Mouse (Mus musculus): Measurements from ENCODE around the gene Ptgis.
A peak's percentile ranks its signal among the peaks of the same experiment; 100 is the strongest.
"Not testable (repeated sequence)": the region's sequence is repeated elsewhere in the genome, so short reads cannot be mapped to it uniquely, and the experiment has no call there.

Gene Ptgis

DNA sequence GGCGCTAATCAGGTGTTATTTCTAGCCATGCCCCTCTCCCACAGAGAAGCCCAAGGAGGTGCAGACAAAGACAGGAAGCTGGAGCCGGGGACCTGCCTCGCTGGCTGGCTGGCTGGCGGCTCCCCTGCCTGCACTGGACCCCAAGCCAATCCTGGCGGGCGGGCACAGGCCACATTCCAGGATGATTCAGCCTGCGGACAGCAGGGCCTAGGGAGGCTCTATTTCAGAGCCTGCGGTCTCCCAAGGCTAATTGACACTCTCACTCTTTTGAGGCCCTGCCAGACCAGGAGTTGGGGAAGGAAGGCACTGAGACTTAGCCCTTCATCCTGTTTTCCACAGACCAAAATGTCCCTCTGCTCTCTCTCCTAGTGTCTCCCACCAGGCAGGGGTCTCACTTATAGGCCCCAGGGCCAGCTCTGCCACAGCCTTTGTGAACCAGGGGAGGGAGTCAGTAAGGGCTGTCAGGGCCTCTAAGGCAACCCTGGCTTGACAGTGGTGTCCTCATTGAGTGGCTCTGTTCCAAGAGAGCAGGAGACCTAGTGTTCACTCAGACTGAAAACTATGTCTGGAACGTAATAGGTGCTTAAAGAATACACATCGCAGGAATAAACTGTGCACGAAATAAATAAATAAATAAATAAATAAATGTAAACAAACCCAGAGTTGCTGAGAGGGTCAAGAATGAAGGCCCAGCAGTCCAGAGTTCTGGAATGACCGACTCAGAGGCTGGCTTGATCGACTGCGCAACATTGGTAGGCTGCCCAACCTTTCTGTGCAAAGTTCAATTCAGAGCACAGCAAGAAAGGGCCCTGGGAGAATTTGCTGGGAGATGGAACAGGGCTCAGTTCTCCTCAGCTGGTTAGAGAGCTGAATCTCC is 8.0 kb downstream of the Ptgis start:
- no peak for DNase-seq (ENCODE audit: low spot score in 2 of 2)

DNA sequence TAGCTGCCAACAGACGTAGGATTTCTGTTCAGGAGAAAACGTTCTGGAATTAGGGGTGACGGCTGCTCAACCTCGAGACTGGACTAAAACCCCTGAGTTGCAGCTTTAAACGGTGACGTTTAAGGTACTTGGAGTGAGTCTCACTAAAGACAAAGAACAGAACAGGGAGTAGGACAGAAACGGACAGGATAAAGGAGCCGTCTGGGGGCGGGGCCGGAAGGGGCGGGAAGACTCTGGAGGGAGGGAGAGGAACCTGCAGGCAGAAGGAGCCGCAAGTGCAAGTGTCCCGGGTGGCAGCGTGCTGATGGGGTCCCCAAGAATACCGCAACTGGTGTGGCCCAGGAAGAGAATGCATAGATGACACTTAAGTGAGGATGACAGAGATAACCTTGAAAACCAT is 9.8 kb downstream of the Ptgis start:
- no peak for DNase-seq (ENCODE audit: low spot score in 2 of 2)

DNA sequence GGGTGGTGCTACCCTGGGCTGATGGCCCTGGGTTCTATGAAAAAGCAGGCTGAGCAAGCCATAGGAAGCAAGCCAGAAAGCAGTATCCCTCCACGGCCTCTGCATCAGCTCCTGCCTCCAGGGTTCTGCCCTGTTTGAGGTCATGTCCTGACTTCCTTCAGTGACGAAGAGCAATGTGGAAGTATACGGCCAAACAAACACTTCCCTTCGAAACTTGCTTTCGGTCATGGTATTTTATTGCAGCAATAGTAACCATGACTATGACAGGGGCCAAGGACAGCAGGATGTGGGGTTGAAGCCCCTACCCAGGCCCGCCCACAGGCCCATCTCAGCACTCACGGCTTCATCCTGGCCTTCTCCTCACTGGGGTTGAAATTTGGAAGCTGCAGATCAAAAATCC is 15.5 kb downstream of the Ptgis start:
- no peak for DNase-seq (ENCODE audit: low spot score in 2 of 2)

DNA sequence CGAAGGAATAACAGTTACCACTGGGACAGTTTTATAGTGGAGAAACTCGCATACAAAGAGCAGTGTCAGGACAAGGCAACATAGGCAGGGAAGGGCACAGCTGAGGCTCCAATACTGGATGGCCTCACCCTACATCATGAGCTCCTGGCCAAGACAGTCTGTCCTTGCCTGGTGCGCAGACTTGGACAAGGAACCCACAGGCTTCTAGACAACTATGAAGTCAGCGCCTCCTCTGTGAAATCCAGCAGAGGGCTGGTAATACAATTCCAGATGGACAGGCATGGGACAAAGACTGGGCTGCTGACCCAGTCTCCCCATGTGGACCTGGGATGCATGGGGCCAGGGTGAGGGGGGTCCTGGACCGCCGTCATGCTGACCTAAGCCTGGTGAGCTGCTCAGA is 16.2 kb downstream of the Ptgis start:
- no peak for DNase-seq (ENCODE audit: low spot score in 2 of 2)

DNA sequence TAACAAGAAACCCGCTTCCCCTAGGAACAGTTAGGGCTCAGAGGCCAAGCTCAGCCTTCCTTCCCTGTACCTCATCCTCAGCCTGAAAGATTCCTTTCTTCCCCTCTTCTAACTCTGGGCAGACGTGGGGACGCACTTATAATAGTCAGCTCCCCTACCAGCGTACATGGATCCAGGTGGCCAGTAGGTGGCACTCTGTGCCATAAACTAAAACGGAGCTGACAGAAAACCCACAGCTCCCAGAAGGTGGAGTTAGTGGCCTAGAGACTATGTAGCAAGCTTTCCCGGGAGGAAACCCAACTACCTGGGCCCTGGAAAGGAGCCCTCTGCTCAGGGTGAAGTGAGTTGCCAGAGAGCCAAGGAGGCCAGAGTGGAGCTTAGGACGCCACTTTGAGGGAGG is 18.3 kb downstream of the Ptgis start:
- peak; percentile 28 to 71 for DNase-seq (ENCODE audit: low spot score in 2 of 2)

GRCm38 (mm10) chr2:167221159-167221845 is 19.1 kb downstream of the Ptgis start:
- DNase-seq (ENCODE audit: low spot score in 2 of 2): no peak

DNA sequence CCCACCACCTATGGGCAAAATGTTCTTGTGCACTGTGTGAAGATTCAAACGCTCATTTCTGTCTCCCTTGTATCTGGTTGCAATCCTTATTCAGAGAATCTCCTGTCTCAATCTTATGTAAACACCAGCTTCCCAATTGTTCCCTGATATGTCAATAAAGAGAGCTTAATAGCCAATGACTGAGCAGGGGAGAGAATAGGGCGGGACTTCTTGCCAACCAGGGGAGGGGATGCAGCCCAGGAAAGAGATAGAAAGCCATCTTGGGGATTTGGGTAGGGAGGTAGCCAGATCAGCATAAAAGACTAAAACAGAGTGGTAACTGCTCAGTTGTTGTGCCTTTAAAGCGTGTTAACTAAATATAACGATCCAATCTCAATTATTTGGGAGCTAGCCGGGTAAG is 19.7 kb downstream of the Ptgis start:
- DNase-seq (ENCODE audit: low spot score in 2 of 2): no peak

DNA sequence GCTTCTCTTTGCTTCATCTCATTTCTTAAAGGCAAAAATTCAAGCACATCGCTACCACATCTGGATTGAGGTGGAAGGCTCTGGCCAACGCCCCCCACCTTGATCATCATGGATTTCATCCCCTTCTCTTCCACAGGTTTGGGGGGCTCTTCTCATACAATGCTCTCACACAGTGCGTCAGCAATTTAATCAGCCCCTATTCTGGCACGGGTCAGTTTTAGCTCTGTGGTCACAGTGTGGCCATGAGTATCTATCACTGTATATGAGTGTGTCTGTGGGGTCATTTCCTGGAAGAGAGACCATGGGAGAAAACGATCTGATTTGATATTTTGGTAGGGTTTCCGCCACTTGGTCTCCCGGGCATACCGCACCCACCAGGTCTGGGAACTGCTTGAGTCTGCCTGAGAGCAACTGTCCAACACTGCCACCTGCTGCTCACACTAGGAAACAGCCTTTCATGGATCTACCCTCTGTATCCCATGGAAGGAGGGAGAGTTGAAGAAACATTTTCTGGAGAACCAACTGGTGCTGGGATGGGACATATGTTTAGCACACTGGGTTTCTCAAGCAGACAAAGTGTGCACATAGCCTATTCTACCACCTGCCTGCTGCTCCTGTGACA is 21.1 kb downstream of the Ptgis start:
- DNase-seq (ENCODE audit: low spot score in 2 of 2): peak; percentile 45 to 76

DNA sequence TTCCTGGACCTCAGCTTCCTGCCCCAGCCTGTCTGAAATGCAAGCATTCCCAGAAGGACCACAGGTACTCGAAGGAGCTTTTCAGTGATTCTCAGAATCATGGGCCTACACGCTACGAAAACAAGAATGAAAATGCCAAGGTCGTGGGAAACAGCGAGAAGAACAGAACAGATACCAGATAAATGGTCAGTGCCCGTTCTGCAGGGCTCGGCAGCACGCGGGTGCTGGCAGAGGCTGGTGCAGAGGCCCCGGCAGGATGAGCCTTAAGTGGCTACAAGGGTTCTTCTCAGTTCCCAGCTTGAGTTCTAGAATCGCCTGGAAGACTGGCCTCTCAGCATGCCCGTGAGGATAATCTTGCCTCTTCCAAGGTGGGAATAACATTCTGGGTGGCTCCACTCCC is 26.7 kb downstream of the Ptgis start:
- no peak for DNase-seq (ENCODE audit: low spot score in 2 of 2)

DNA sequence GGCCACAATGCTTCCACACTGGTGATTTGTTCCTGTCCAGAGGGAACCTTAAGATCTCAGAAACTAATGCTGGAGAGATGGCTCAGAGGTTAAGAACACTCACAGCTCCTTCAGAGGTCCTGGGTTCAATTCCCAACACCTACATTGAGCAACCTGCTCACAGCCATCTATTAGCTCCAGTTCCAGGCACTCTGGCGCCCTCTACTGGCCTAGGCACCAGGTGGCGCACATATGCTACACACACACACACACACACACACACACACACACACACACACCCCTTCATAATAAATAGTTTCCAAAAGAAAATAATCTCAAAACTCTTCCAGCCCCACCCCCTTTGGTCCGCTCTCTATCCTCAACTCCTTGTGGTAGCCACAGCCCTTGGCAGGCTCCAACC is 27.3 kb downstream of the Ptgis start:
- DNase-seq (ENCODE audit: low spot score in 2 of 2): peak in 1 of 2 experiments; percentile 37

- no peak for DNase-seq (ENCODE audit: low spot score in 2 of 2)
These were observed 27.9 kb downstream of the Ptgis start for GRCm38 (mm10) chr2:167212551-167212950.

DNA sequence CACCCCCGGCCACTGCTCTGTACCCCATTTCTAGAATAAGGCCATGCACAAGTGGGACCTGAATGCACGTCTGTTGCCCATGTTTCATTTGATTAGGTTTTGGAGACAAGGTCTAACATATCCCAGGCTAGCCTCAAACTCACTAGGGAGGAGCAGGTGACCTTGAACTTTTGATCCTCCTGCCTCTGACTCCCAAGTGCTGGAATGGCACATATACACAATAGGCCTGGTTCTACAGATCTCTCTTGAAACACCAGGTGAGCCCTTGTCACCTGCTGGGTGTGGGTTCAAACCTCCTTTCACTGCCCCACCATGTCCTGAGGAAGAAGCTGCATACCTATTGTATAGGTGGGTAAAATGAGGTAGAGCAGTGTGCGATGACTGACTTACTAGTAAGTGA is 28.3 kb downstream of the Ptgis start:
- no peak for DNase-seq (ENCODE audit: low spot score in 2 of 2)

- no peak for DNase-seq (ENCODE audit: low spot score in 2 of 2)
These were observed 30.5 kb downstream of the Ptgis start for GRCm38 (mm10) chr2:167209900-167210299.

DNA sequence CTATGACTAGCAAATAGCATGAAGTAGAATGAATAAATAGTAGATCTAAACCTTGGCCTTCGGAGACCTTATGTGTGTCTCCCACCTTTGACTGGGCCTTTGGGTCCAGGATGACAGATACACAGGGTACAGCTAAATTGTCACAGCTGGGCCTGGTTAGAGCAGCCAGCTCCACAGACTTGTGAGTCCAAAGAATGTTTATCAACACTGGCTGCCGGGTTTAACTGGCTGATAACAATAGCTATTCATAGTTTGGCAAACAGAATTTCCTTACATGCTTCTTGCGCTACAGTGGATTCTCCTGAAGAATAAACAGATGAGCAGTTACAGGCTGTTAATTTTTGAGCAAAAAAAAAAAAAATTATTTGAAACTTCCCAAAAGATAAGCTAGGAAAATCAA is 31.4 kb downstream of the Ptgis start:
- no peak for DNase-seq (ENCODE audit: low spot score in 2 of 2)

GRCm38 (mm10) chr2:167205918-167206629 is 34.3 kb downstream of the Ptgis start:
- no peak for DNase-seq (ENCODE audit: low spot score in 2 of 2)

- DNase-seq (ENCODE audit: low spot score in 2 of 2): not testable (repeated sequence)
These were observed 35.7 kb downstream of the Ptgis start for GRCm38 (mm10) chr2:167204686-167205085.

DNA sequence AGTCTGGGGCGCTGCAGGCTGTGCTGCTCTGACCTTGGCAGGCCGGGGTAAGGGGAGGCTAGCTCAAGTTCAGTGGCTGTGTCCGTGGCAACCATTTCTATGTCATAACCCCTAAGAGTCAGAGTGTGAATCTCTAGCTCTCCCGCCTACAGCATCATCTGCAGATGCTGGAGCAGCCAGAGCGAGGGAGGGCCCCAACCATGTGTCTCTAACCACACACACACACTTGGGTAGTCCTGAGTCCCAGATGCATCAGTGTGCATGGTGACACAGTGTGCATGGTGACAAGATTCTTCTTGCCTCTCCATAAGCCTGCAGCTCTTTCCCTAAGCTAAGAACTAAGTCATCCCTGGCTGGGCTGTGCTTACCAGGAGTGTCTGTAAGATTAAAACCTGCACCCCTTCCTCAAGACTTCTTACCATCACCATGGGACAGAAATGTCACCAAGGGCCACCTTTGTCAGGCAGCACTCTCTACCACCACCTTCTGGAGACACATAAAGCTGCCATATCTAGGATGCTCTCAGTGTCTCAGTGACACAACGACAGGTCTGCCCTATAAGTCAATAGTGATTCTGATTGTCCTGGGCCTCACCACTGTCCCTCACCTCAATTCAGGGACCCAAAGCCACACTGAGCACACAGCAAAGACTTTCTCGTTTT is 36.8 kb downstream of the Ptgis start:
- no peak for DNase-seq (ENCODE audit: low spot score in 2 of 2)

- DNase-seq (ENCODE audit: low spot score in 2 of 2): no peak
These were observed 38.7 kb downstream of the Ptgis start for GRCm38 (mm10) chr2:167201463-167202291.

DNA sequence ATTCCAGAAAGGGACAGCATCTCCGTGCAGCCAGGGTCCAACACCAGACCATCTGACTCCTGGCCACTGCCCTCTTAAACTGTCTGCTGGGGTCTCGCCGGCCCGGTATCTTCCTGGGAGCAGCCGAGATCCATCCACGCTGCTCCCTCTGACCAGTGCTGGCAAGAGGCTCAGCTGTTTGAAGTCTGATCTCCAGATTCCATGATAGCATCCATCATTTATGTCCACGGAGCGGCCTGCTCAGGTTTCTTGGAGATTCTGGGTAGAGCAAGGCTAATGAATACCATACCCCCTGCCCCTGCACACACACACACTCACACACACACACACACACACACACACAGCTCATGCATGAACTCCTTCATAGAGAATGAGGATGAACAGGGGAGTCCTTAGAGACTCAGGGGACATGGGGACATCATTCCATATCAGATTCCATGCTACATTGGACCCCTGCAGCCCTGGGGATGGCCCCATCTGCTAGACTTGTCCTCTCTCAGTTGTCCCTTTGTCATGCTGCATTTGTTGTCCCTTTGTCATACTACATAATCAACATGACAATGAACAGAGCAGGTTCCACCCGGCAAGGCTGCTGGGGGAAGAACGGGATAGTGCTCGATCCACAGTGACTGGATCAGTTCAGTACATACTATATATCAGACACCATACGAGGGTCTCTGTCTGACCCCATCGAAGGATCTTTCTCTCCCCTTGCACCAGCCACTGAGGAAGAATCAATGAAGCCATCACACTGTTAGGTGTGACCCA is 41.6 kb downstream of the Ptgis start:
- no peak for DNase-seq (ENCODE audit: low spot score in 2 of 2)

- no peak for DNase-seq (ENCODE audit: low spot score in 2 of 2)
These were observed 47.0 kb downstream of the Ptgis start for GRCm38 (mm10) chr2:167193361-167193760.

All from spleen, postnatal 10 days (tissue).